Mouse (Mus musculus) liver, embryonic 14.5 days (tissue): ENCODE results near the gene T2.

Experiments
- CTCF ChIP-seq: IDR thresholded peaks from 2 replicates; pipeline ENCODE4 v1.5.1; 2016; ENCODE audit warnings: antibody characterized with exemption, low read depth, control low read depth
- EP300 ChIP-seq: IDR thresholded peaks from 2 replicates; pipeline ENCODE4 v1.6.1; 2016; ENCODE audit warnings: antibody characterized with exemption, low read depth

DNA sequence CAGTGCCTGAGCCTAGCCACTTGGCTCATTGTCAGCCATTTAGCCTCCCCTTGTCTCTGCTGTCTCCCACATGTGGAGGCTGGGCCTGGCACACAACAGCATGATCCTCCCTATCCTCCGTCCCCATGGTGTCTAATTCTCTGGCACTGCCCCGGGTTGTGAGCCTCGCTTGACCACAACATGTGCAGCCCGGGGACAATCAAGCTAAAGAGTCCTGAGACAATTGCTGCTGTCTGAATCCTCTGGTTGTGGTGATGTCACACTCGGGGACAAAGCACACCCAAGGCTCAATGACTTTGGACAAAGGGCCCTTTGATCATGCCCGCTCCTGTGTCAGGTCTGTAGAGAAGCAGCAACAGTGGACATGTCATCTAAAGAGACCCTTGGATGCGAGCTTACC is 4.7 kb upstream of the T2 start:
- TF ChIP-seq CTCF, result no peak
- no peak for TF ChIP-seq EP300
